Mouse (Mus musculus) NIH3T3 (cell line): ENCODE measurements around the gene Dpy19l3.
A peak's percentile ranks its signal among the peaks of the same experiment; 100 is the strongest.

Experiments used
- DNase-seq: peaks from one replicate; pipeline ENCODE4 v3.0.0-alpha.2; 2012; ENCODE audit warnings: low read depth

The Dpy19l3 gene

GRCm38 (mm10) chr7:35688276-35688675 is 66.0 kb downstream of the Dpy19l3 start:
- no peak for DNase-seq

DNA sequence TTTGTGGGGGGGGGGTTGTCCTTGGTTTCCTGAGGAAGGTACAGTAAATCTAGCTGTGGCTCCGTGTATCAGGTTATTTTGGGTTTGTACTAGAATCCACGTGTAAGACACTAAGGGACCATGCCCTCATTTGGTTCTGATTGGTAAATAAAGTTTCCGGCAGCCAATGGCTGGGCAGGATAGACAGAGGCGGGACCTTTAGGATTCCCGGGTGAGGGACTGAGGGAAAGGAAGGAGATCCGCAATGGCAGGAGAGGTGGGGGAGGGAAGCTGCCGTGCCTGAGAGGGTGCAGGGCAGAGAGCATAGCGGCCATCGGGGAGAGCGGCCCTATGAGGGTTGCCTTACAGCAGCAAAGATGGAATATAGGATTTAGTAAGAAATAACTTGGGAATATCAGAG is 67.0 kb downstream of the Dpy19l3 start:
- DNase-seq: no peak

DNA sequence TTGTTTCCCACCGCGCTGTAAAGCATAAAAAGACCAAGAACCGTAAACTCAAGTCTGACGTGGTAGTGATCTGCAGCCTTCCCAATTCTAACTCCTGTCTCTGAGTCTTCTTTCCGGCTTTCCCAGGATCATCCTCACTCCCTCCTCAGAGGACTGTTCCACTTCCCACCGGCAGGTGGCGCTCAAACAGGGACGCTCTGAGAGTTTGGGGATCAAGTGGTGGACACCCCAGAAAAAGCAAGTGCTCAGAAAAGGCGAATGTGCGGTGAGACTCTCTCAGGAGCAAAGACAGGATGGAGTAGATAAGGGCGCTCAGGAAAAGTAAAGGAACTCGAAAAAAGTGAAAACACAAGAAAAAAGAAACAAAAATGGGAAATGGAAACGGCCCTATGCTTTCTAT is 67.5 kb downstream of the Dpy19l3 start:
- DNase-seq: peak; percentile 73

- DNase-seq: no peak
Measured at GRCm38 (mm10) chr7:35686216-35686615, 68.0 kb downstream of the Dpy19l3 start.

- no peak for DNase-seq
Measured at GRCm38 (mm10) chr7:35683409-35684122, 70.7 kb downstream of the Dpy19l3 start.

DNA sequence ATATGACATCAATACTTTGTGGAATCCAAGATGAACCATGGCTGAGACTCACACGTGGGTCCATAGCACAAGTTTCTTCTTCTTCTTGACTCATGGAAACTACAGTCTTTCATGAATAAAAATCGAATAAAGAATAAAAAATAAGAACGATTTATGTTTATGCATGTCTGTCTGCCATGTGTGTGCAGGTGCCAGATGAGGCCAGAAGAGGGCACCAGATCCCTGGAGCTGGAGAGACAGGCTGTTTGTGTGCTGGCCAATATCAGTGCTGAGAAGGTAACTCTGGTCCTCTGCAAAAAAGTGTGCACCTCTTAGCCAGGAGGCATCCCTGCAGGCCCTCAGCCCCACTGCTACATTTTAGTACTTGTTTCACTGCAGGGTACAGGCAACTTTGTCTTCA is 72.7 kb downstream of the Dpy19l3 start:
- DNase-seq: peak; percentile 30

- DNase-seq: no peak
Measured at GRCm38 (mm10) chr7:35678976-35679375, 75.3 kb downstream of the Dpy19l3 start.

DNA sequence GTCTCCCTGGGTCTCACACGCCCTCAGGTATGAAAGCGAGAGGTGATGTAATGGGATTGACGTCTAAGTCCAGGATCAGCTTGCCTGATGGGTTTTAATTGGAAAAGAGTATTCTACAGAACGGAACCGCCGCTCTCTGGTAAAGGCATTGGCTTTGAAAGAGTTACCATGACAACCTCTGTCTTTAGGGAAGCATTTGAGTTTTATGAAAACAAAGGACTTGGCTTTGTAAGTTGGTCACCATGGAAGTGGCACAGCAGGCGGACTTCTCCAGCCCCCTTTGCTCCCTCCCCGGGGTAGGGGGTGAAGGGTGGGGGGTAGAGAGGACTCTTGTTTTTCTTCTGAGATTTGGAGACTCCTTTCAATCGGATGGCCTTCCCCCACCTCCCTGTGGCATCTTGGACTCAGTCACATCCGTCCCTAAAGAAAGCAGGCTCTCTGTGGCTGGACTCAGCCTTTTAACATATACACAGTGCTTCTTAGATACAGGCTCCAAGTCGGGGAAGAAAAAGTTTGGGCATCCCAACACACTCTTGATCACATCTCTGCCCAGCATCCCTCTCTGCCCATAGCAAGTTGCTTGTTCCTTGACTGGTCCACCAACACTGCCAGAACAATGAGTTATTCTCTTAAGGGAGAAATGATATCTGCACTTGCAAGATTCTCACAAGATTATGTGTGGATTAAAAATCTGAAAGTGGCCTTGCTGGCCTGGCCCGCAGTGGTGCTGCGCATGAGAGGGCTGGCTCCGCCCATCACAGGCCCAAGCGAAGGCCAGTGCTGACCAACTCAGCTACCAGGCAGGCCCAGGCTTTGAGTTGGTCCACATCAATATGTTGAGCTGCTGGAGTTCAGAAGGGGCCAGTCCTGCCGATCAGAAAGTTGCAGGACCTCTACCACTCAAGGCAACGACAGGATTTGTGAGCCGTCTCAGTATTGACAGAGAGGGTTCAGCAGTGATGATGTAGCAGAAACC is 85.9 kb downstream of the Dpy19l3 start:
- DNase-seq: no peak

DNA sequence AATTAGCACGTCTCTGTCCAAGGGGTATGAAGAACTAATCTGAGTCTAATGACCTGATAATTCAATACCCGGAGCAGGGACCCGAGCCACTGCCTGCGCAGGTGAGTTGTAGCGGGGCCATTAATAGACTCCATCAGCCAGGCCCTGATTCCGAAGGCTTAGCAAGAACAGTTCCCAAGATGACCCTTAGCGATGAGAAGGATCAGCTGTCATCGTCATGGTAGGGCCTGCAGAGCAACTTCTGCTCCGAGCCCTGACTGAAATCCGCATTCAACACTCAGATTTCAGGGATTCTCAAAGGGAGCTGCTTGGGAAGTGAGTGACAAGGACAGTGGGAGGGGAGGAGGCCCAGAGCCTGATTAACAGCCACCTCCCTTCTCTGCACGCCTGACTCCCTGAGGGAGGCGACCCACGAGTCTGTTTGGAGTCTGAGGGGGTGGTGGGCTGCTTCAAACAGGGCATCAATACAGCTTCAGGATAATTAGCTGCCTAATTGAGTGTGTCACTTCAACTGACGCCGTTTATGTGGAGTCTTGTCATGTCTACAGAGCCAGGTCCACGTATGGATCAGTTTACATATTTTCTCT is 90.4 kb downstream of the Dpy19l3 start:
- no peak for DNase-seq

- peak; percentile 51 for DNase-seq
Measured at GRCm38 (mm10) chr7:35659173-35659572, 95.1 kb downstream of the Dpy19l3 start.

DNA sequence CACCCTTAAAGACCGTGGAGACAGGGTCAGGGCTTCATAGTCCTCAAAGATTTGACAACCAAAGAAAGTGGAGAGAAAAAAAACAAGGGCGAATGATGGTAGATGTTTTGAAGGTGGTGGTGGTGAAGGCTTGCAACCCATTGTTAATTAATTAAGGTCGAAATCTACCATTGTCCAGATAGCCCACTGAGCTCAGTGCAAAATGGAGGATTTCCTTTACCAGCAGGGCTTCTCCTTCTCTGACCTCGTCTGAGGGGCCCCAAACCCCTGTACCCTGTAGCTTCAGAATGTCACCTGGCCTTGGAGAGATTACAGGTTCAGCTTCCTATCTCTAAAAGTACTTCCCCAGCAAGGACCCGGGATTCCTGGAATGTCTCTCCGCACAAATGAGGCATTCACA is 96.4 kb downstream of the Dpy19l3 start:
- DNase-seq: no peak

DNA sequence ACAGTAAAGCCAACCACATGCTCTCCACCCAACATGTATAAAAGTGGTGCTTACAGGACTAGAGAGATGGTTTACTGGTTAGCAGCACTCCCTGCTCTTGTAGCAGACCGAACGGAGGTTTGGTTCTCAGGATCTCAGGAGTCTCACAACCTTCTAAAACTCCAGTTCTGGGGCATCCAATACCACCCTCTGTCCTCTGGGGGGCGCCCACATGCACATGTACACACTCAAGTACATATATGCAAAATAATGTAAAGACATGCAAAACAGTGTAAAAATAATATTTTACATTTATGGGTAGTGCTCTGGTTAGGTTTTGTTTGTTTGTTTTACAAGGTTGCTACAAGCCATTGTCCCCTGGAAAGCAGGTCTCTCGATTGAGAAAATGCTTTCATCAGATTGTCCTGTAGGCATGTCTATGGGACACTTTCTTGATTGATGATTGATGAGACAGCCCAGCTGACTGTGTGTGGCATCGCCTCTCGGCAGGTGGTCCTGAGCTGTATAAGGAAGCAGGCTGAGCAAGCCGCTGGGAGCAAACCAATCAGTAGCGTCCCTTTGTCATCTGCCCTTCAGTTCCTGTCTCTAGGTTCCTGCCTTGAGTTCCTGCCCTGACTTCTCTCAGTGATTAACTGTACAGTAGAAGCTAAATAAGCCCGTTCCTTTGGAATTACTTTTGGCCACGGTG is 102.5 kb downstream of the Dpy19l3 start:
- DNase-seq: peak; percentile 48

GRCm38 (mm10) chr7:35650716-35651410 is 103.4 kb downstream of the Dpy19l3 start:
- DNase-seq: peak; percentile 12

DNA sequence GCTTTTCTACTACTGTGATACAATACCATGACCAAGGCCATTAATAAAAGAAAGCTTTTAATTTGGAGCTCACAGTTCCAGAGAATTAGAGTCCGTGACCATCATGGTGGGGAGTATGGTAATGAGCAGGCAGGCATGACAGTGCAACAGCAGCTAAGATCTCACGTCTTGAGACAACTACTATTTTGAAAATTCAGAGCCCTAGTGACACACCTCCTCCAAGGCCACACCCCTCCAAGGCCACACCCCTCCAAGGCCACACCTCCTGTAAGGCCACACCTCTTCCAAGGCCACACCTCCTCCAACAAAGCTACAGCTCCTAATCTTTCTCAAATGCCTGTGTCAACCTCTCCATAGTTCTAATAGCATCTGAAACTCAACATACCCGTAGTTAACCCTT is 105.2 kb downstream of the Dpy19l3 start:
- DNase-seq: peak; percentile 69

DNA sequence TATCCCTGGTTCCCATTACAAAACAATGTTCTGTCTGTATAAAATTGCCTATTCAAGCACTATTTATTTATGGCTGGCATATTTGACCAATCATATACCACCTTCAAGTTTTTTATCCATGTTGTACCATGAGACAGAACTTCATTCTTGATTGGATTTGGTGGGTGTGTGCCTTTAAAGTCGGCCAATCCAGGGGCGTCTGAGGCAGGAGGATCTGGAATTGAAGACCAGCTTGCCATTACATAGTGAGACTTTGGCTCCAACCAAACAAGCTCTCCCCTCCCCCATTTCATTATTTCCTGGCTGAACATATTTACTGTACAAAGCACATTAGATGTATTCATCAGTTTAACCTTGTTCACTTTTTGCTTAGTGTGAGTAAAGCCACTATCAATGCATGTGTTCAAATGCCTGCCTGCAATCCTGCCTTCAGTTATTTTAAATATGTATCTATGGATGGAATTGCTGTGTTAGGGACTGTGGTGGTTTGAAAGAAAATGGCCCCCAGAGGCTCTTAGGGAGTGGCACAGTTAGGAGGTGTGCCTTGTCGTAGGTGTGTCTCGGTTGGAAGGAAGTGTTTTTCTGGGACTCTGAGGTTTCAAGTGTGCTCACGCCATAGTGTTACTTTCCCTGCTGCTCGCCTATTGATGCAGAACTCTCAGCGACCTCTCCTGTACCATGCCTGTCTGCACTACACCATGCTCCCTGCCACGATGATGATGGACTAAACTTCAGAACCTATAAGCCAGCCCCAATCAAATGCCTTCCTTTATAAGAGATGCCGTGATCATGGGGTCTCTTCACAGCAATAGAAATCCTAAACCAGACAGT is 105.8 kb downstream of the Dpy19l3 start:
- DNase-seq: no peak

- DNase-seq: peak; percentile 98
Measured at GRCm38 (mm10) chr7:35647101-35647698, 107.1 kb downstream of the Dpy19l3 start, which contains the start of gene Pdcd5. TSS of gene Pdcd5 (minus strand) at chr7:35647521.

GRCm38 (mm10) chr7:35646317-35647081 is 107.8 kb downstream of the Dpy19l3 start:
- DNase-seq: peak; percentile 40

- no peak for DNase-seq
Measured at GRCm38 (mm10) chr7:35640072-35640471, 114.2 kb downstream of the Dpy19l3 start.

DNA sequence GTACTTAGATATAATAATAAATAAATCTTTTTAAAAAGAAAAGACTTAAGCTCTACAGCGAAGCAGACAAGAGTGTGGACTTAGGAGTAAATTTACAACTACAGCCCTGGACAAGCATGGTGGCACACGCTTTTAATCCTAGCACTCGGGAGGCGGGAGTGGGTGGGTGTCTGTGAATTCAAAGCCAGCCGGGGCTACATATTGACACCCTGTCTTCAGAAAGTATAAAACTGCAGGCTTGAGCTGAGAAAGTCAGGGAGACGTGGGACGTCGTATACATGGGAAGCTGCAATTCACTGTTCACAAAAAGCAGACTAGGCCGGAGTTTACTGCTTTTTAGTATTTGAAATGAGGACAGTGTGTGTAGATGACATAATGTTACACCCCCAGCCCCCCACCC is 117.4 kb downstream of the Dpy19l3 start:
- no peak for DNase-seq
